Mouse (Mus musculus): ENCODE measurements around the gene Rpl27a.

Gene Rpl27a

GRCm38 (mm10) chr7:109518838-109519696, at the start of gene Rpl27a:
Gene Rpl27a, plus strand, starts transcription at chr7:109519147.
- peak; percentile 98 for DNase-seq (ENCODE audit: low spot score)

DNA sequence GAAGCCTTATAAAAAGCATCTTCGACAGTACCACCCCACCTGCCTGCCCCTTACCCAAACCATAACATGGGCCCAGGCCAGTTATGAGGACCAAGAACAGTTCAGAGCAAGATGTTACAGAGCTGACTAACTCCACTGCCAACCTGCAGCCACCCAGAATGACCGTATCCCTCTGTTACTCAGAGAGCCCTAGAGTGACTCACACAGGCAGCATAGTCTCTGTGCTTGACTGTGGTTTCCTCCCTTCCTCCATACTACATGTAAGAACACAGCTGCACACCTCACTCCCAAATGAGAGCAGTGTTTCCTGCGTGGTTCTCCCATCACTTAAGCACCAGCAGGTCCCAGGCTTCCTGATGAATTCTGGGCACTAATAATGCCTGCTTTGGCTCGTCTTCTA, 48.2 kb upstream of the Rpl27a start:
- no peak for DNase-seq (ENCODE audit: low spot score)

DNA sequence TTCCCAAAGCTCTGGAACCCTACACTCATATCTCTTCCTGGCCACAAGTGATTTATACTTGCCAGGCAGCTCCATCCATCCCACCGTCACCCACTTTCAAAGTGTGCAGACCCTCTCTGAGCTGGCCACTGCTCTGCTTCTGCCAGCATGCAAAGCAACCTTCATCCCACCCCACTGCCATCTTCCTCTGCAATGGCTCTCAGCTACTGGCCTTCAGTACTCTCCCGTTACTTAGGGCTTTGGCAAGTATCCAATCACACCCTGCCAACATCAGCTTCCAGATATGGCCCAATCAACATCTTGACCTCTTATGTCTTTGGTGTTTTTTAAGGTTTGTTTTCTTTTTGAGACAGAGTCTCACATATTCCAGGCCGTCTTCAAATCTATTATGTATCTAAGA, 41.0 kb upstream of the Rpl27a start:
- no peak for DNase-seq (ENCODE audit: low spot score)

- DNase-seq (ENCODE audit: low spot score), result peak; percentile 11
These were observed 38.2 kb upstream of the Rpl27a start for GRCm38 (mm10) chr7:109480765-109481197.

DNA sequence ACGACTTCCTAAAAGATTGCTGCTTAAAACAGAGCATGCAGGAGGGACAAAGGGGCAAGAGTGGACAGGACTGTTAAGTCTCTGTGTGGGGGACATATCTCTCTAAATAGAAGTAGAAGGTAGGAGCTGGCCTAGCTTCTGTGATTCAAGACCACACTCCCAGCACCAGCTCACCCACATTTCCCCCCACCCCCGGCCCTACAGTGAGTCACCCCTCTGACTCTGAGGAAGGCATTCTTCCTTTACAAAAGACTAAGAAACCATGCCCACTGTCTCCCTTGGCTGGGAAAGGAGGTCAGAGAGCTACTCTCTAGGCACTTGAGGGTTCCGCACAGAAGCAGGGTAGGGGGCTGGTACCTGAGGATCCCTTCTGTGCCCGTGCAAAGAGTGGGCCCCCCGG, 34.7 kb upstream of the Rpl27a start:
- DNase-seq (ENCODE audit: low spot score), result no peak

DNA sequence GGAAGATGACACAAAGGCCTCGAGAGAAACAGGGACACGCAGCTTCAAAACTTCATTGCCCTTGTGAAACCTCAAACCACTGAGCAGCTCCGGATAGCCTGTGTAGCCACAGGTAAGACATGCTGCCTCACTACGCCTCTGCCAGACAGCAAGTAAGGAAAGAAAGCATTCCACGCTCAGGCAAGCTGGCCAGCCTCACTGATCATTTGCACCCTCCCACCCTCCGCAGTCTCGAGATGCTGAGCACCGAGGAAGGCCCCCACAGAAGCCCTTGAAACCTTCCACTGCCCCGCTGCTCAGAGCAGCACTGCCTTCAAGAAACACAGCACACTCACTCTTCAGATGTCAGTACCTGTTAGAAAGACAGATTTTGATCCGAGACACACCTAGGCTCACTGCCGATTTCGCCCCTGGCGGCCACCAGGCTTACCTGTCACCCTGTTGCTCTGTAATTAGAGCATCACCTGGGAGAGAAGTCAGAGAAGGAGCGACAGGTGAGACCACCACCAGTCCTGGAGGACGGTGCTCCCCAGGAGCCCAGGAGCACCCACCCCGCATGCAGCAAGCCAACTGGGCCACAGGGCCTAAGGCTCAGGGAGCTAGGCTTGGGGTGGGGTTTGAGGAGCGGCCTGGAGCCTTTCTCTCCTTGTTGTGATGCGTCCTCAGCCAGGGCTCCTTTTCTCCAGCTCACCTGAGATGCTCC, 26.2 kb upstream of the Rpl27a start:
- DNase-seq (ENCODE audit: low spot score), result no peak

DNA sequence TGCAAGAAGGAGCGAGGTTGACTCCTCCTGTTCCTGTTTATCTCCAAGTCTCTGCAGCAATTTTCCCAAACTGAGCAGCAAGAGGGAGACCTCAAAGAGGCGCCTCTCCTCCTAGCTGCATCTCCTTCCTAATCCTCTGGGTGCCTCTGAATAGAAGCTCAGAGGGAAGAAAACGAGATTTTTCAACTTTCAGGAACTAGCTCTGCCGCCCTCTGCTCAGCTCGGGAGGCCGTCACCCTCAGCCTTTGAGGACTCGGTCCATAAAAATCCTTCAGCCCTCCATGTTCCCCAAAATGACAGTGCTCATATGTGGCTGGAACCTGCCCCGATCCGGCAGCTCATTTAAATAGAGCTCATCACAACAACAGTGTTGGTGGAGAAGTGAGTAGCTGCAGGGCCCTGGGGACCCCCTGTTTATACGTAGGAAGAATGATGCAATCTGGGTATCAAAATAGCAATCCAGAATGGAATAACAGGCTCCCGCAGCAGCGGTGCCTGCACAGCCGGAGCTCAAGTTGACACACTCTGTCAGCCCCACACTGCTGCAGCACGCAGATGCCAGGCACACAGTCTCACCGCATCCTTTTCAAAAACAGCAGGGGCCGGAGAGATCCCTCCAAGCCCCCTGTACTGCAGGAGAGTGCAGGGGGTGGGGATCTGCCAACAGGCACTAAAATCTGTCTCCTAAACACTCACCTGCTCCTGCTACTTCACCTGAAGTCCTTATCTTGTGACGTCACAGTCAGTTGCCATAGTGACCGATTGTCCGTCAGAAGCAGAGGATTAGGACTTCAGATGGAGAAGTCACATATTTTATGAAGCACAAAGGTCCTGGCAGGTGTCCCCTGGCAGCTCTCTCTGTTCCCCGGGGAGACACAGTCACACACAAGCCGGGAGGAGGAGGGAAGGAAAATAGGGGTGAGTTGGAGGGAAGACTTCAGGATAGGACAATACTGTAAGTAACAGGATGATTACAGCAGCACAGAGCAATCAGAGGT, 25.3 kb upstream of the Rpl27a start:
- no peak for DNase-seq (ENCODE audit: low spot score)

GRCm38 (mm10) chr7:109497507-109497906, 21.4 kb upstream of the Rpl27a start:
- DNase-seq (ENCODE audit: low spot score), result no peak

- DNase-seq (ENCODE audit: low spot score), result no peak
These were observed 11.8 kb upstream of the Rpl27a start for GRCm38 (mm10) chr7:109507119-109507518.

DNA sequence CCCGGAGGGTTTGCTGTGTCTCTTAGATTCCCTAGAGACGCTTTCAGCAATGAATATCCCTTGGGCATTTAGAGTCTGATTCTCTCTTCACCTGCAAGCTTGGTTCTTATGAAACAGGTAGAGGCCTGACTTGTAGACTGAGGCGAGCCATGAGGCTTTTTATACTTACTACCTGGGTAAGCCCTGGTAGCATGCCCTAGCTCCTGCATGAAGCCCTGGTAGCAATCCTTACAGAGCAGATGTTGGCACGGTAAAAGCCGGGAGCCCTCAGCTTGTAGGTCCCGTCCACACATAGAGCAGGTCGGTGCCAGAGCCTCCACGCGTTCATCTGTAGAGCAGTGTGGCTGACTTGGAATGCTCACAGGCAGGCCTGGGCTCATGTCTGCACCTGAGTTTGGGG, 11.4 kb upstream of the Rpl27a start:
- DNase-seq (ENCODE audit: low spot score), result no peak

DNA sequence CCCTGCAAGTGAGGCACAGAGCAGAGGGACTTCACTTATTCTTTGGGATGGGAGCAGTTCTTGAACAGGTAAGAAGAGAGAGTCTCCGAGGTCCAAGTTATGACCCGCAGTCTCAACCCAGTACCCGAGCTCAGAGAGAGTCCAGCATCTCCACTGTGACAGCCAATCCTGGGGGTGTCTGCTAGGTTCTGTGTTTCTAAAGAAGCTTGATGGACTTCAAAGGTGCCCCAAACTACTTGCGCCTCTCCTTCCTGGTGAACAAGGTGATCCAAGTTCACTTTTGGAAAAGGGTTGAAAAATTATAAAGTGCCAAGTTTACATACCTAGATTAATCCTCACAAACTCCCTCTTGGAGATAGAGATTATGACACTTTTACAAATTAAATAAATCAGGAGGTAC, 10.9 kb upstream of the Rpl27a start, which contains the start of gene Trim66:
Trim66 (minus strand) TSS at position 101 of the 400 bp plus-strand sequence.
- no peak for DNase-seq (ENCODE audit: low spot score)

GRCm38 (mm10) chr7:109510799-109511198, 8.1 kb upstream of the Rpl27a start:
- no peak for DNase-seq (ENCODE audit: low spot score)

DNA sequence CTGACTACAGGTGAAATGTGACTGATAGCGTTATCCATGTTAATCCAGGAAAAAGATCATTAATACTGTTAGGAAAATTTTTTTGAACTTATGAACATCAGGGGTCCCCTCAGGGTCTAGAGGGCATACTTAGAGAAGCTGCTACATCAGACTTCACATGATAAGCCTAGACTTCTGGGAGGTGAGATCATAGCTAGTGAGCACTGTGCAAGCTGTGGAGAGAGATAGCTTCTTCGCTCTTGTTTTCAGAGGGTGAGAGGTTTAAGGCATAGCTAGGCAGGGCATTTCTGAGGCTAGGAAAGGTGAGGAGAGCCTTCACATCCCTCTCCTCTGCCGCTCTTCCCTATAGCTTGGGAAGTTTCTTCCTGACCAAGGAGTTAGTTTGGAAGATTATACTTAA, 7.1 kb upstream of the Rpl27a start:
- DNase-seq (ENCODE audit: low spot score), result no peak

GRCm38 (mm10) chr7:109516500-109516899, 2.4 kb upstream of the Rpl27a start:
- DNase-seq (ENCODE audit: low spot score), result no peak

DNA sequence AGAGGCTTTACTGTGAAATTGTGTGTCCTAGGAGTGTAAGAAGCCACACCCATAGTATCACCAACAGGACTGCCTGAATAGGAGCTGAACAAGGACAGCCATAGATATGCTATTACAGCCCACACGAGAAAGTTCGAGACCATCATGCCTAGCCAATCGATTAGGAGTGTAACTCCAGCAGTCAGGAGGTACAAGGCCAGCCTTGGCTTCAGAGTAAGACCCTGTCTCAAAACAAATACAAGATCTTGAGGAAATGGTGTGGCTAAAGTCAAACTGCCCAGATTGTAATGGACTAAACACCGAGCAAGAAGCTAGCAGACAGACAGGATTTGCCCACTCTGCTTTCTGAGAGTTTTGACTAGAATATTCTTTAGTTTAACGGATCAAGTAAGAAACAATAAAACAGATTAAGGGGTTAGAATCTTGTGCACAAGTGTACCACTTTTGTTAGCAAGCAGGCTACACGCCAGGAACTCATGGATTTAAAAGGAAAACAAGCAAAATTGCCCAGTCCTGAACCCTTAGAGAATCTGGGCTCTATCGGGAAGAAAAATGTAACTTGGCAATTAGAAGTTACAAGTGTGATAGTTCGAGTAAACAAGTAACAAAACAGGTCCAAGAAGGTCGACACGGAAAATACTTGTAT, 788 bp upstream of the Rpl27a start:
- DNase-seq (ENCODE audit: low spot score), result no peak

GRCm38 (mm10) chr7:109519936-109520335, 989 bp downstream of the Rpl27a start:
- no peak for DNase-seq (ENCODE audit: low spot score)

DNA sequence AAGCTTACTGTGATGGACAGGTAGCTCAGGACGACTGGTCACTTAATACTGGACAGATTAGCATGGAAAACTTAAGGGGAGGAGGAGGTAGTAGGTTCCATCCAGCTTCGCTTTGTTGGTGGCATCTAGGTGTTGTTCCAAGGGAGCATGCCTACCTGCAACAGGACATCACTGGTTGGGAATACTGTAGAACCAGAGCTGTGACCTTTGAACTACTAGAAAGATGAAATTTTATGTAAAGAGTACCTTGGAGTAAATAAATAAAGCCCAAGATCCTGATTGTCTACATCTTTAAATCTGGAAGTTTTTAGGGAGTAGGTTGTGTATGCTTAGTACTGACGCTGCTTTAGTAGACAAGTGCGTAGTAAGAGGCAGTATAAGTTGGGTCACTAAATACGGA, 3.1 kb downstream of the Rpl27a start:
- DNase-seq (ENCODE audit: low spot score), result no peak

GRCm38 (mm10) chr7:109523304-109523703, 4.4 kb downstream of the Rpl27a start:
- no peak for DNase-seq (ENCODE audit: low spot score)

- DNase-seq (ENCODE audit: low spot score), result no peak
These were observed 4.9 kb downstream of the Rpl27a start for GRCm38 (mm10) chr7:109523741-109524441.

DNA sequence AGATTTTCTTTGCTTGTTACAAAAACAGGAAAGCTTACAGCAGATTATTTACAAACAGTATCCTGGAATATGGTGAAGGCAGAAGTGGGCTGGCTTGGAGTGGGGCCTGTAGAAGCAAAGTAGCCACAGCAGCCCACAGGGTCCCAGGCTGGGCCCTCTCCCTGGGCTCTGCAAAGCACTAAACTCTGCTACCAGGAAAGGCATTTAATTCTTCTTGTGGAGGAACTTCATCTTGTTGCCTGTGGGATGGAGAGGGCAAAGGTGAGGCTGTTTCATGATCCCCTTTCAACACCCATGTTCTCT, 5.4 kb downstream of the Rpl27a start:
- DNase-seq (ENCODE audit: low spot score), result no peak

GRCm38 (mm10) chr7:109524763-109525162, 5.8 kb downstream of the Rpl27a start:
- DNase-seq (ENCODE audit: low spot score), result peak; percentile 51

Data from lung, postnatal 25 days (tissue).